Mouse (Mus musculus) small intestine, adult 2 months (tissue): ENCODE results near the gene Olfr68.

Experiments
- CTCF ChIP-seq: fragments of 200-500 bp; IDR thresholded peaks from 2 replicates; pipeline ENCODE4 v1.5.1; 2012; ENCODE audit warnings: low read depth, mild to moderate bottlenecking, control low read depth, inconsistent platforms, low read length, moderate library complexity, mixed read lengths; ENCODE audit not compliant: insufficient replicate concordance, insufficient read length; ENCODE audit errors: extremely low read depth
- POLR2A ChIP-seq: fragments of 200-500 bp; IDR thresholded peaks from 2 replicates; pipeline ENCODE4 v1.6.1; 2012; ENCODE audit warnings: low read depth, mild to moderate bottlenecking, control low read depth, inconsistent platforms, low read length, moderate library complexity

DNA sequence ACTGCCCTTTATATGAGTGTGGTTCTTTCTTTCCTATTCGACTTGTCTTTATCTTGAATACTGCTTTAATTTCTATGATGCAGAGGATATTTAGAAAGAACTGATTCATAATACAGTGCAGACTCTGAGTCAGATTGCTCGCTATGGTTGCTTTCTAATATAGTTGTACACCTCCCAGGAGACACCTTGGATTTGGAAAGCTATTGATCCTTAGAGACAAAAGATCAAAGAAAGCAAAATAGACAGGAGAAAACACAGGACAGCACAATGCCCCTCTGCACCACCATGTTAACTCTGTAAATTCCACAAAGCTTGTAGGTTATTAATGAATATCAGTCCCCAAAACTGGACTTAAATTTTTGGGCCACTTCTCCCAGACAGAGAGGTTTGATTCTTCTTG is 34.7 kb downstream of the Olfr68 start, which contains the start of gene Olfr629:
- TF ChIP-seq POLR2A (no peak), CTCF (no peak)
